1 mouse cellular context compared by ENCODE assay signal in the genomic region with DNA sequence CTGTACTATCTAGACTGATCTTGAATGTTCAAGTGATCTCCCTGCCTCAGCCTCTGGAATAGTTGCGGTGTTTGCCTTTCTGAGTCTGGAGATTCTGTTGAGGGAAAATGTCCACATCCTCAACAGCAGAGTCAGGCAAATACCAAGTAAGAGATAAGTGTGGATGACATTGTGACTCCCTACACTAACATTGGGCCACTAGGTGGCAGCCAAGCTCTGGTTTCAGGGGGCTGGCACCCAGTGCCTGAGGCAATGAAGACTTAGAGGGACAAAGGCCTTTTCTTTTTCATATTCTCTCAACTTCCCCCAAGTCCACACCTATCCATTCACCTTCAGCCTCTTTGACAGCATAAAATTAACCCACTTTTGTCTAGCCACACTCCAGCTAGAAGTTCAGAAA.
TF ChIP-seq lines count a peak whose summit lies in the region.

No protein-coding gene starts in this region.

TF ChIP-seq in MEL, 35 proteins besides CTCF, POLR2A, EP300 and RAD21 (continued from another document):
- TF ChIP-seq ZKSCAN1 (IDR thresholded peaks at IDR 0.05; ENCODE audit: low read depth, low read length), result no peak
- peak; percentile 48; the same call in 1 of the 2 replicates for TF ChIP-seq MXI1 (IDR thresholded peaks at IDR 0.05; ENCODE audit: low read depth, low read length)
- TF ChIP-seq E2F4 (IDR thresholded peaks at IDR 0.05; ENCODE audit: borderline replicate concordance, low read depth, low read length), result no peak
- no peak for TF ChIP-seq KAT2A (conservative IDR thresholded peaks at IDR 0.05; ENCODE audit: low read depth, low read length)
- no peak for TF ChIP-seq TBP (IDR thresholded peaks at IDR 0.05; ENCODE audit: low read depth, low read length)
- no peak for TF ChIP-seq ETS1 (IDR thresholded peaks at IDR 0.05; ENCODE audit: low read depth, low read length)
- no peak for TF ChIP-seq POLR2AphosphoS2 (IDR thresholded peaks at IDR 0.05; ENCODE audit: low read length)
- TF ChIP-seq UBTF (IDR thresholded peaks at IDR 0.05; ENCODE audit: borderline replicate concordance, insufficient read depth, low read depth, low read length), result no peak
- no peak; the same call in 1 of the 2 replicates for TF ChIP-seq BHLHE40 (IDR thresholded peaks at IDR 0.05; ENCODE audit: borderline replicate concordance, low read depth, low read length)
- TF ChIP-seq JUND (IDR thresholded peaks at IDR 0.05; ENCODE audit: low read depth, low read length), result peak; percentile 74
- TF ChIP-seq GABPA (IDR thresholded peaks at IDR 0.05; ENCODE audit: low read depth, low read length), result no peak
- TF ChIP-seq MYC (IDR thresholded peaks at IDR 0.05; ENCODE audit: low read depth, low read length), result no peak
- TF ChIP-seq GATA1 (IDR thresholded peaks at IDR 0.05; ENCODE audit: low read depth, low read length), result peak; percentile 55
- peak; percentile 77; the same call in 1 of the 2 replicates for TF ChIP-seq SIN3A (IDR thresholded peaks at IDR 0.05; ENCODE audit: low read length)
- 0 out of 2 replicates have a peak, but pooled peaks have one; percentile 16 for TF ChIP-seq ZNF384 (IDR thresholded peaks at IDR 0.05; ENCODE audit: low read depth, low read length)
- no peak for TF ChIP-seq POLR2AphosphoS5 (IDR thresholded peaks at IDR 0.05; ENCODE audit: borderline replicate concordance, low read depth, low read length)
- TF ChIP-seq CHD2 (IDR thresholded peaks at IDR 0.05; ENCODE audit: low read length), result no peak
- no peak for TF ChIP-seq USF2 (IDR thresholded peaks at IDR 0.05; ENCODE audit: borderline replicate concordance in 1 of 2, insufficient read depth in 1 of 2, low read depth in 1 of 2, low read length in 2 of 2)
TF ChIP-seq in MEL: peak in this region for 10.
